Mouse (Mus musculus) kidney, postnatal 0 days (tissue): ENCODE data around the gene Got2. TPM values are rescaled to one million over a fixed set of nuclear protein-coding genes. Genes with fewer than 3 reads are reported as not detected.

Source experiments
- ATAC-seq: fragments of 200-750 bp; cut with Nextera tagmentation; replicated peaks from 2 replicates; pipeline ENCODE4 v1.8.0; 2017; ENCODE audit warnings: low read depth, moderate number of reproducible peaks, moderate TSS enrichment, moderate library complexity; ENCODE audit not compliant: low FRiP score
- DNase-seq: peaks from one replicate; pipeline ENCODE4 v3.0.0-alpha.2; 2016; ENCODE audit warnings: low spot score
- H3K27ac ChIP-seq: fragments of 300-500 bp; sonication (generic); 2 replicates; pipeline ENCODE4 v1.5.1; 2014; ENCODE audit warnings: mild to moderate bottlenecking
- H3K27me3 ChIP-seq: fragments of 300-500 bp; sonication (generic); 2 replicates; pipeline ENCODE4 v1.6.1; 2014; ENCODE audit warnings: low read length, mixed read lengths; ENCODE audit not compliant: insufficient read depth
- H3K36me3 ChIP-seq: fragments of 300-500 bp; sonication (generic); 2 replicates; pipeline ENCODE4 v1.6.1; 2014; ENCODE audit warnings: low read length, mixed read lengths; ENCODE audit not compliant: insufficient read depth
- H3K4me1 ChIP-seq: fragments of 300-500 bp; sonication (generic); replicated peaks from 2 replicates; pipeline ENCODE4 v1.6.1; 2014; ENCODE audit warnings: antibody characterized with exemption, low read length, mixed read lengths; ENCODE audit not compliant: insufficient read depth
- H3K4me2 ChIP-seq: fragments of 300-500 bp; sonication (generic); 2 replicates; pipeline ENCODE4 v1.6.1; 2014; ENCODE audit warnings: mild to moderate bottlenecking, low read length, moderate library complexity, mixed read lengths
- H3K4me3 ChIP-seq: fragments of 300-500 bp; sonication (generic); replicated peaks from 2 replicates; pipeline ENCODE4 v1.5.1; 2014; ENCODE audit warnings: low read depth, low read length
- H3K9ac ChIP-seq: fragments of 300-500 bp; sonication (generic); 2 replicates; pipeline ENCODE4 v1.6.1; 2014; ENCODE audit warnings: low read depth, low read length
- H3K9me3 ChIP-seq: fragments of 300-500 bp; sonication (generic); replicated peaks from 2 replicates; pipeline ENCODE4 v1.6.1; 2016; ENCODE audit warnings: low read length, inconsistent platforms, mixed read lengths
- CTCF ChIP-seq: IDR thresholded peaks from 2 replicates; pipeline ENCODE4 v1.5.1; 2016; ENCODE audit warnings: antibody characterized with exemption, low read depth, mild to moderate bottlenecking, moderate library complexity
- WGBS: fragments of 180-500 bp; shearing (Covaris S2); extraction: QIAGEN DNeasy Blood & Tissue Kit; methylation state at CpG from one replicate; pipeline ENCODE4 v1.1.7; 2014; 5-methylcytosine and 5-hydroxymethylcytosine counted together
- polyA plus RNA-seq: library from polyadenylated mRNA; unstranded; fragments of >200 nt; fragmentation: Nextera tagmentation; extraction: Ambion mirVana; gene quantifications from 2 replicates; pipeline ENCODE4 v1.2.1, GENCODE M21; 2015

Gene Got2
- polyA plus RNA-seq, 1 experiment from 2014 or later = 266 TPM

DNA sequence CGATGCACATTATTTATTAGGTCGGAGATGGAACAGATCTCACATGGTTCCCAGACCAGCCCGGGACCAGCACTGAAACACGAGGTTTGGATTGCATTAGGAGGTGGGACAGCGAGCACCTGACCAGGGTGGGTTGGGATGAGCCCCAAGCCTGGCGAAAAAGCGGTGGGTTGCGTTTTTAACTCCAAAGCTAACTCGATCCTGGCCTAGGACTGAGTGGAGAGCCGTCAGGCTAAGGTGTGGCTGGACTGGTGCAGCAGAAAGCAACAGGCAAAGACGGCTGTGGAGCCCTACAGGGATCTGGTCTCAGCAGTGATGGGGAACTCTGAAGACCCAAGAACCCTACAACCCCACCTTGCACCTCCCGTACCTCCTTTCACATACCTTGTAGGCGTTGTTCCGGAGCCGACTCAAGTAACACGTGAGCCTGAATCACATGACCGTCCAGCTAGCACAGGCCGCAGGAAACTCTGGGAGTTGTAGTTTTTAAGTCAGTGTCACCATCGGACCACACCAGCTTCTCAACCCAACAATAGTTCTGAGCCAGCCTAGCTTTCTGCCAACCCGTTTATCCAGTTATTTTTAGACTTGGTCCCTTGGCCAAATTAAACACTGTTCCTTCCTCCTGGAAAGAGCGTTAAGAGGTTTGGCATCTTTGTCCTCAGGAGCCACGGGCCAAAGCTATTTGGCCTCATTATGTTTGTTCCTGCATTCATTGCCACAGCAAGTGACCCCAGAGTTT is 35.1 kb downstream of the Got2 start, which contains the start of gene Slc38a7:
Slc38a7 (minus strand) TSS at position 438 of the 742 bp plus-strand sequence.
- no peak for TF ChIP-seq CTCF
- 11% methylated on average over 22 of the region's 22 CpGs for WGBS
- peak within 1 kb of the TSS; percentile 58; the same call in 1 of the 2 replicates for H3K9ac ChIP-seq
- DNase-seq (peak; percentile 93), ATAC-seq (peak; percentile 96)
- peak within 1 kb of the TSS; percentile 47; the same call in 1 of the 2 replicates for H3K27ac ChIP-seq
- peaks cover 4% of the 10 kb centered on the region; the same call in 1 of the 2 replicates for H3K36me3 ChIP-seq
- peaks cover 8% of the 10 kb centered on the region; the same call in 1 of the 2 replicates for H3K4me1 ChIP-seq
- H3K27me3 ChIP-seq = no peaks in the 10 kb centered on the region
- peak within 1 kb of the TSS; percentile 74 for H3K4me2 ChIP-seq
- H3K9me3 ChIP-seq = no peaks in the 10 kb centered on the region
- H3K4me3 ChIP-seq = peak within 1 kb of the TSS; percentile 51

DNA sequence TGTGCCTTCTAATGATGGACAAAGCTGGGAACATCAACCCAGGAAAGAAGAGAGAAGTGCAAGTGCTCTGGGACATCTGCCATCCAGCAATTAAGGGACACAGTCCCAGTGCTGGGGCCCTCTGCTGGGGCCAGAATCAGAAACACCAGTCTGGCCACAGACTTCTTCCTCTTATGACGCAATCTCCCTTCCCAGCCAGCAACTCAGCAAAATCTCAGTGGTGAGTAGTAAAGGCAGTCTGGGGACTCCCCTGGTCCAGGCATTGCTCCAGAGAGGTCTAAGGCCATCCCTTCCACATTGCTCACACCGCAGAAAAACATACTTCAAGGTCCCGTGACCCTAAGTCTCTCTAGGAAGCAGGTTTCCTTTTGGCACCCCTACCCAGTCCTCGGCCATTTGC is 36.1 kb downstream of the Got2 start:
- DNase-seq (peak; percentile 37), ATAC-seq (no peak)
- Histone ChIP-seq H3K27ac (peak overlapping the region; percentile 34; the same call in 1 of the 2 replicates), H3K36me3 (peaks cover 4% of the 10 kb centered on the region; the same call in 1 of the 2 replicates), H3K4me1 (peaks cover 8% of the 10 kb centered on the region; the same call in 1 of the 2 replicates), H3K27me3 (no peaks in the 10 kb centered on the region), H3K4me3 (peak overlapping the region; percentile 51), H3K9me3 (no peaks in the 10 kb centered on the region), H3K4me2 (peak overlapping the region; percentile 74), H3K9ac (no peak overlapping the region)
- 55% methylated on average over 4 of the region's 4 CpGs for WGBS
- TF ChIP-seq CTCF = peak; percentile 10; the same call in 1 of the 2 replicates

DNA sequence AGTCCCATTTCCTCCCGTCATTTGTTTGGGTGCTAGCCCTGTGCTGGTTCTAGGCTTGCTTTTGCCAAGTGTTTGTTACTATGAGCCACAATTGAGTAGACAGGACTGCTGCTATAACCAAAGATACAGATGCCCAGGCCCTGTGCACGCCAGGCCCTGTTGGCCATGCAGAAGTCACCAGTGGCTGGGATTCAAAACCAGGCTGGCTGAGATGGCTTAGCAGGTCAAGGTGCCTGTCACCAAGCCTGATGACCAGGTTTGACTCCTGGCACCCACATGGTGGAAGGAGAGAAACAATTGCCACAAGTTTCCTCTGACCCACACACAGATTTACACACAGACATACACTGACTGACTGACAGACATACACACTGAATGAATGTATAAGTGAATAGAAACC is 38.0 kb downstream of the Got2 start:
- no peak overlapping the region for H3K4me2 ChIP-seq
- no peak for ATAC-seq
- H3K27ac ChIP-seq = no peak overlapping the region
- WGBS = 95% methylated on average over 2 of the region's 2 CpGs
- peaks cover 8% of the 10 kb centered on the region; the same call in 1 of the 2 replicates for H3K4me1 ChIP-seq
- no peaks in the 10 kb centered on the region for H3K9me3 ChIP-seq
- DNase-seq = no peak
- peaks cover 8% of the 10 kb centered on the region; the same call in 1 of the 2 replicates for H3K36me3 ChIP-seq
- no peak overlapping the region for H3K9ac ChIP-seq
- no peaks in the 10 kb centered on the region for H3K27me3 ChIP-seq
- H3K4me3 ChIP-seq = no peak overlapping the region
- TF ChIP-seq CTCF = no peak

DNA sequence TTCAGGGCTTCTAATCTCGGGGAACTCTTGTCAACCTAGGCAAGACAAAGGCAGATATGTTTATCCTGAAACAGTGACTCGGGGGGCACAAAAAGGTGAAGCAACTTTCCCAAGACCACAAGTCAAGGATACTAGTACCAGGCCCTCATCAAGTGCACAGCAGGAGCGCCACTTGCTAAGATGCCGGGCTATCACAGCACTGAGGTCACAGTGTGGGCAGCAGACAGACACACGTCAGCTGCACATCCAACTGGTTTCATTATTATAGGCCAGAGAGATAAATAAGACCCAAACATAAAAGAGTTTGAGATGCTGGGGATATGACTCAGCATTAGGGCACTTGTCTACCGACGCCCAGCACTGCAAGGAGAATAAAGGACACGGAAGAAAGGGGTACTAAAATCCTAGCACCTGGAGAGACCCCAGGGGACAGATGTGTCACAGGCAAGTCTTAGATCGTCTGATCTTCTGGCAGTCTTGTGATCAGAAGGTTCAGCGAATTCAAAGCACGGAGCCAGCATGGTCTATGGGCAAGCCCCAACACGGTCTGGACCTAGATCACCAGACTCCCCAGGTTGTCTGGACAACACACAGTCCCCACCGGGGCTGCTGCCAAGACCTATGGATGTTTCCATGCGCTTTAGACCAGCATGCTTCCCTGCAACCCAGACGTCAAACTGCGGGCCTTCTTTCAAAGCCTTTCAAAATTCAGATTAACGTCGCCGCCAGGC is 39.4 kb downstream of the Got2 start:
- no peak for TF ChIP-seq CTCF
- Histone ChIP-seq H3K9ac (no peak overlapping the region), H3K36me3 (peaks cover 17% of the 10 kb centered on the region; the same call in 1 of the 2 replicates), H3K4me1 (peaks cover 8% of the 10 kb centered on the region; the same call in 1 of the 2 replicates), H3K27me3 (no peaks in the 10 kb centered on the region), H3K27ac (no peak overlapping the region), H3K4me2 (no peak overlapping the region), H3K4me3 (no peak overlapping the region), H3K9me3 (no peaks in the 10 kb centered on the region)
- no peak for ATAC-seq
- DNase-seq = no peak
- 94% methylated on average over 19 of the region's 19 CpGs for WGBS

DNA sequence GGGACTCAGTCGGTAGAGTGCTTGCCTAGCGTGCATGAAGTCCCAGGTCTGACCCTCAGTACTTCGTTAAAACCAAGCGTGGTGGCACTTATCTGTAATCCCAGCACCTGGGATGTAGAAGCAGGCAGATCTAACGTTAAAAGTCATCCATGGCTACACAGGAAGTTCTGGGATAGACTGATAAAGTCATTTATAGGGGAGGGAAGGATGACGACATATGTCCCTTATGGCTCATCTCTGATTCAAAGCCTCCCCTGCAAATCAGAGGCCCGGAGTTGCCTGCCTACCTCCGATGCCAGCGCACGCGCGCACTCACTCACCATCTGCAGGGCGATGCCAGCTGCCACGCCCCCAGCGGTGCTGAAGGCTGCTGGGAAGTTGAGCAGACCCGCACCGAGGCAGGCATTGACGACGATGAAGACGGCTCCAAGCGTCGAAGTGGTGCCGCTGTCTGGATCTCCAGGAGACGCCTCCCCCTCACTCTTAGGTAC is 40.2 kb downstream of the Got2 start:
- no peak for DNase-seq
- WGBS = 78% methylated on average over 24 of the region's 24 CpGs
- Histone ChIP-seq H3K4me1 (peaks cover 8% of the 10 kb centered on the region; the same call in 1 of the 2 replicates), H3K36me3 (peaks cover 20% of the 10 kb centered on the region; the same call in 1 of the 2 replicates), H3K9me3 (no peaks in the 10 kb centered on the region), H3K27ac (no peak overlapping the region), H3K9ac (no peak overlapping the region), H3K4me2 (no peak overlapping the region), H3K4me3 (no peak overlapping the region), H3K27me3 (no peaks in the 10 kb centered on the region)
- TF ChIP-seq CTCF = no peak
- no peak for ATAC-seq

DNA sequence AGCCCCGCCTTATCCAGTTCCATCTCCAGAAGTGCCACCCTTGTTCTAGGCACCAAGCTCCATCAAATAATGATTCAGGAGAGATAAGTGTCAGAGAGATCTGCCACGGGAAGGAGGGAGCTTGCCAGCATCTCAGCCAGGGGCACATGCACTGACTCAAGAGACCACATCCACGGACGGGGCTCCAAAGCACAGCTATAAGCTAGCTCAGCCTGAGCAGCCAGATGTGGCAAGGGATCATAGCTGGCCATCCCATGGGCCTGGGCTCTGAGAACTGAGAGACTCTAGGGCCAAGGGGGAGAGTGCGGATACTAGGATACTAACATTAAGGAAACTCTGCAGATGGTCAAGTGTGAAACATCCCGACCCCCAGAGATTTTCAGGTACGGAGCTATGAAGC is 43.3 kb downstream of the Got2 start:
- ATAC-seq (no peak), DNase-seq (no peak)
- H3K4me1 ChIP-seq = no peaks in the 10 kb centered on the region
- no peak overlapping the region for H3K27ac ChIP-seq
- H3K9me3 ChIP-seq = no peaks in the 10 kb centered on the region
- no peak overlapping the region for H3K4me2 ChIP-seq
- 89% methylated on average over 7 of the region's 7 CpGs for WGBS
- H3K36me3 ChIP-seq = peaks cover 28% of the 10 kb centered on the region; the same call in 1 of the 2 replicates
- no peaks in the 10 kb centered on the region for H3K27me3 ChIP-seq
- TF ChIP-seq CTCF = no peak
- H3K9ac ChIP-seq = no peak overlapping the region
- no peak overlapping the region for H3K4me3 ChIP-seq
